Mouse (Mus musculus) left cerebral cortex, adult 18-20 months (tissue): ENCODE measurements around the gene Pdpk1. TPM values are rescaled to one million over a fixed set of nuclear protein-coding genes. Genes with fewer than 3 reads are reported as not detected.

Experiments used
- DNase-seq, 2 experiments: peaks; one replicate each; pipeline ENCODE4 v3.0.0; 2021 to 2022; ENCODE audit warnings: low spot score in 2 of 2, mixed read lengths in 1 of 2
- long read RNA-seq, 2 experiments: library from polyadenylated mRNA; stranded (forward); transcript quantifications; one replicate each; pipeline ENCODE4 v2.0.0; 2021
- total RNA-seq, 2 experiments: library from RNA; stranded (reverse); gene quantifications; 2 replicates each; pipeline ENCODE4 v1.2.3; 2021

The Pdpk1 gene
- 100 to 1,000 TPM; 114 to 120 TPM for total RNA-seq
- long read RNA-seq, experiment 1, full-length matches to known transcripts = 15 of 43 reads
- long read RNA-seq, experiment 1, partial matches to known transcripts = 1 of 43 reads
- long read RNA-seq, experiment 1, other reads (novel, unspliced or antisense) = 27 of 43 reads
- long read RNA-seq, experiment 2, full-length matches to known transcripts = 7 of 24 reads
- long read RNA-seq, experiment 2, partial matches to known transcripts = 2 of 24 reads
- long read RNA-seq, experiment 2, other reads (novel, unspliced or antisense) = 15 of 24 reads

- no peak for DNase-seq
Observed at GRCm38 (mm10) chr17:24150824-24151223, at the start of gene Pdpk1. Gene Pdpk1 (minus strand): TSS chr17:24150924.

GRCm38 (mm10) chr17:24199741-24200140, 49.0 kb upstream of the Pdpk1 start:
- no peak for DNase-seq

DNA sequence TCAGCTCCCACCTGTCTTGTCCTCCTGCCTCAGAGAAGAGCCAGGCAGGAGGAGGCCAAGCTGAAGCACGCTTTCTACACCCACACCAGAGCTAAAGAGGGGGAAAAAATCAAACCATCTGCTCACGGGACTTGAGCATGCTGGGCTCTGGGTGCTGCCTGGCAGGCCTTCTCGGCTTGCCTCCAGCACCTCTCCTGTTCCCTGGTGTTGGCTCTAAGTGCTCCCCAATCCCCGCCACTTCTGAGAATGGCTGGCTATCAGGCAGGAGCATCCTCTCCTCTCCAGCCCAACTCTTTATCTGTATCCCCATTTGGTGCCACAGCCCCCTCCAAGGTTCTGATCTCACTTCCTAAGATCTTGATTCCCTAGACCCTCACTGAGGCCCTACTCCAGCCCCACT, 48.5 kb upstream of the Pdpk1 start:
- peak; percentile 70 to 81 for DNase-seq

DNA sequence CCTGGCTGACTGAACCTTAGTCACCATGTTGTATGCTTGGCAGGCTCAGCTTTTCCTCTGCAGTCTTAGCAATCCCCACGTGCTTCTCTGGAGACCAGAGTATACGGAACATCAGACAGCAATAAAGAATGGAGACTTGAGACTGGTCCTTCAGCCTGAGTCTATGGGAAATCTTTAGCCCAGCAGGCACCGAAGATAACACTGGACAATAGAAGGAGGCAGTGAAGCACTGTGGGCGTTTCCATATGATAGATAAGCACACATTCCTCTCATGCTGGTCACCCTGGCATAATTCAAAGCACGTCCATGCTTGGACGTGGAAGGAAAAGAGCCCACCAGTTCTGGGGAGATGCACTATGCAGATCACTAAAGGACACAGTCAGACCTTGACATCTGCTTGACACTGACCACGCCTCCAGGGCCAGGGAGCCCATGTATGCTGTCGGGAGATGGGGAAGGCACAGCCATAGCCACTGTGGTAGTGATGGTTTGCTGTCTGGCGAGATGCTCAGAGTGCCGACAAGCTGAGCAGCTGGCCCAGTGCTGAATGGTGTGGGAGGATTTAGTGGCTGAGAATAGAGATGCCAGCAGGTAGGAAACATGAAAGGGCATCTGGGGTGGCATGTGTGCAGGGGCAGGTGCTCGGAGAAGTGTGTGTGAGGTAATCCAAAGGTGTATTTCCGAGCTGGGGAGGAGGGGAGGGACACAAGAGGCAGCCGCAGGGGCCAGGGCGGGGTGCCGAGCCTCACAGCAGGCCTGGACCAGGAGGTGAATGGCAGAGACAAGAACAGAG, 46.5 kb upstream of the Pdpk1 start:
- peak; percentile 37 to 49 for DNase-seq

- DNase-seq = no peak
Observed at GRCm38 (mm10) chr17:24195349-24195748, 44.6 kb upstream of the Pdpk1 start.

- no peak for DNase-seq
Observed at GRCm38 (mm10) chr17:24193769-24194168, 43.0 kb upstream of the Pdpk1 start.

- DNase-seq = no peak
Observed at GRCm38 (mm10) chr17:24193268-24193667, 42.5 kb upstream of the Pdpk1 start.

DNA sequence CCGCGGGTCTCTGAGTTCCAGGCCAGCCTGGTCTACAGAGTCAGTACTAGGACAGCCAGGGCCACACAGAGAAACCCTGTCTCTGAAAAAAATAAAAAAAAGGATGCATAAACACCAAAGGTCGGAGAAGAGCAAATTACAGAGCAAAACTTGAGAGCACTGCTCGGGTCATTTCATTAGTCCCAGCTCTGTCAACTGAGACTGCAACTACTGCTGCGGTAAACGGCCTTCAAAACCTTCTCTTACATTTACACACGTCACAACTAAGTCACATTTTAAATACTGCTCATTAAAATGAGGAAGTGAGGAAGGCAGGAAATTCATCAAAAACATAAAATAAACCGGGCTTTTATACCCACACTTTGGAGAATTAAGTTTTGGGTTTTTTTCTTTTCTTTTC, 42.1 kb upstream of the Pdpk1 start:
- DNase-seq = no peak

DNA sequence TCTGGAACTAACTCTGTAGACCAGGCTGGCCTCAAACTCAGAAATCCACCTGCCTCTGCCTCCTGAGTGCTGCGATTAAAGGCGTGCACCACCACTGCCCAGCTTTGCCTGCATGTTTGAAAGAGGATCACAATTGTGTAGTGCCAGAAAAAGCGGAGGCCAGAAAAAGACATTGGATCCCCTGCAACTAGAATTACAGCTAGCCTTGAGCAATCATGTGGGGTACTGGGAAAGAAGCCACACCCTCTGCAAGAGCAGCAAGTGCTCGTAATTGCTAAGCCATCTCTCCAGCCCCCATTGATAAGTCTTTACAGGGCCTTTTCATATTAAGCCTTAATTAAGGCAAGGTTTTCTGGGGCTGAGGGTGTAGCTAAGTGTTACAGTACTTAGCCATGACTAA, 40.8 kb upstream of the Pdpk1 start:
- no peak for DNase-seq

DNA sequence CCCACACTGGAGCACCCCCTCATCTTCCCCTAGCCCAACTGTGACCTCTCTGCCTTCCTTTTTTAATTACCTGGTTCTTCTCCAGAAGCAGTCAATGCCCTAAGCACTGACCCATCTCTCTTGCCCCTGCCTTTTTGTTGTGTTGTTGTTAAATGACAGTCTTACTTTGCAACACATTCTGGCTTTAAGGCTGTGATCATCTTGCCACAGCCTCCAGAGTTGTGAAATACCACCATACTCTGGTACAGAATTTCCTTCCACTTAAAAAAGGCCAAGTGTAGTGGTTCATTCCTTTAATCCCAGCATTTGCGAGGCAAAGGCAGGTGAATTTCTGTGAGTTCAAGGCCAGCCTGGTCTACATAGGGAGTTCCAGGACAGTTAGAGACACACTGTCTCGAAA, 40.2 kb upstream of the Pdpk1 start:
- no peak for DNase-seq

- DNase-seq = no peak
Observed at GRCm38 (mm10) chr17:24174259-24174658, 23.5 kb upstream of the Pdpk1 start.

- peak; percentile 63 to 70 for DNase-seq
Observed at GRCm38 (mm10) chr17:24173423-24173822, 22.7 kb upstream of the Pdpk1 start.

- DNase-seq = no peak
Observed at GRCm38 (mm10) chr17:24171738-24172137, 21.0 kb upstream of the Pdpk1 start.

DNA sequence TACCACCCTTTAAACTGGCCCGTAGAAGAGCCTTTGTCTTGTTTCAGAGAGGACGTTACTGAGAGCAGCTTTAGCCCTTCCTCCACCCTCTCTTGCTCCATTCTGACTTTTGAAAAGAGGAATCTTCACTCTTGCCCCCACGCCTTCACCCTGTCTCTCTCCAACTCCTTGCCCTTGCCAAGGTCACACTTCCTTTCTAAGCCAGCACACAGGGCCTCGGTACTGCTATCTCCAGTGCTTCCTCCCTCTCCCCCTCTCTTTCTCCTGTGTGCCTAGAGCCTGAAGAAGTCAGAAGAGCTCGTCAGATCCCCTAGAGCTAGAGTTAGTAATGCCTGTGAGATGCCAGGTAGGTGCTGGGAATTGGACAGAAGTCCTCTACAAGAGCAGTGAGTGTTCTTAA, 20.0 kb upstream of the Pdpk1 start:
- no peak for DNase-seq

DNA sequence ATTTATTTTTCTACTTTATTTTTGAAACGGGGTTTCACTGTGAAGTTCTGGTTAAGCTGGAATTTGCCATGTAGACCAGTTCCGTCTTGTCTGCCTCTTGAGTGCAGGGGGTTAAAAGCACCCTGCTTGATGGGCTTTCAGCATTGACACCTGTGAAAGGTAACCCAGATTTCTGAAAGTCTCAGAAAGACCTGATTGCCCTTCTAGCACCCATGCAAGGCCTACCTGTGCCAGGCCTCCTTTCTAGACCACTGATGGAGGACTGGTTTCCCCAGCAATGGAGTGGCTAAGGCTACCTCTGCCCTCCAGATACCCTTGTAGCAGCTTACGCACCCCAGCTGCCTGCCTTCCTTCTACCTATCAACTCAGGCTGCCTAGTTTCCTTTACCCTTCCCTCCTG, 19.4 kb upstream of the Pdpk1 start:
- no peak for DNase-seq

GRCm38 (mm10) chr17:24169317-24170065, 18.8 kb upstream of the Pdpk1 start, which contains the start of gene Atp6v0c:
Gene Atp6v0c (minus strand): TSS chr17:24169702.
- DNase-seq = peak; percentile 94 to 95

- peak; percentile 66 to 74 for DNase-seq
Observed at GRCm38 (mm10) chr17:24168590-24169277, 18.0 kb upstream of the Pdpk1 start.

DNA sequence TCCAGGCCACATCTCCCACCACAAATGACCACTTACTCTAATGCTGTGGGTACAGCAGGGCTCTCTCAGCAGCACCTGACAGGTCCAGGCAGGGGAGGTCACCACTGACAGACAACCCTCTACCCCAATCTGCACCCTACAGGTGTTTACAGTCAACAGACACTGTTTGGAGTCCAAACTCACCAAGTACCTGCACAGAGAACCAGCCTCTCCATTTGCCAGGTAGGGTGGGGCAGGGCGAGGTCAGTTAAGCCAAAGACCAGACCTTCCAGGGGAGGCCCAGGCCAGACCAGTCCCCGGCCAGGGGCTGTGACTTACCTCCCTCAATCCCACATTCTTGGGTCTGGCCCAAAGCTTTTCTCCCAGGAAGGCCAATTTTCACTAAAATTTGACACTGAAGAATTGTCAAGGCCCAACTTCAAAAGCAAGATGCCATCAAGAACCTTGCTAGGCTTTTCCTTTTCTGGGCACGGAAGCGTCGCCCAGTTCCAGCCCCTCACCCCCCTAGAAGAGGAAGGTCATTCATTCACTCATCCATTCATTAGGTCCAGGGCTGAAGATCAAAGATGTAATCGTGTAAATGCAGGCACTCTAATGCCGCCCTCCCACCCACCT, 17.3 kb upstream of the Pdpk1 start:
- DNase-seq = no peak

DNA sequence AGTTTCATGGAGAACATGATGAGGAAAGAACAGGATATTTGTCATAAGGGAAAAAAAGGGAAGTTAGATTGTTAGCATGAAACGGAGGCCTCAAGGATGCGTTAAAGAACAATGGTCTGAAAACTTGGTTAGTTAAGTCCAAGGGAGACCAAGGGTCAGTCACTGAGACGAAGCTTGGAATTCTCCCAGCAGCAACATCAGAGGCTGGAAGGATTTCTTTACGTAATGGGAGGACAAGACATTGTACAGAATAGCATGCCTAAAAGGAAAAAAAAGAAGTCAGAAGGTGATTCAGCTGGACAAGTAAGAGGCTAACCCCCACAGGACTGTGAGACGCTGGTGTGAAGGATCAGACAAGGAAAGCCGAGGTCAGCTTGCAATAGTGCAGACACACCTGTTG, 16.4 kb upstream of the Pdpk1 start:
- DNase-seq = no peak

DNA sequence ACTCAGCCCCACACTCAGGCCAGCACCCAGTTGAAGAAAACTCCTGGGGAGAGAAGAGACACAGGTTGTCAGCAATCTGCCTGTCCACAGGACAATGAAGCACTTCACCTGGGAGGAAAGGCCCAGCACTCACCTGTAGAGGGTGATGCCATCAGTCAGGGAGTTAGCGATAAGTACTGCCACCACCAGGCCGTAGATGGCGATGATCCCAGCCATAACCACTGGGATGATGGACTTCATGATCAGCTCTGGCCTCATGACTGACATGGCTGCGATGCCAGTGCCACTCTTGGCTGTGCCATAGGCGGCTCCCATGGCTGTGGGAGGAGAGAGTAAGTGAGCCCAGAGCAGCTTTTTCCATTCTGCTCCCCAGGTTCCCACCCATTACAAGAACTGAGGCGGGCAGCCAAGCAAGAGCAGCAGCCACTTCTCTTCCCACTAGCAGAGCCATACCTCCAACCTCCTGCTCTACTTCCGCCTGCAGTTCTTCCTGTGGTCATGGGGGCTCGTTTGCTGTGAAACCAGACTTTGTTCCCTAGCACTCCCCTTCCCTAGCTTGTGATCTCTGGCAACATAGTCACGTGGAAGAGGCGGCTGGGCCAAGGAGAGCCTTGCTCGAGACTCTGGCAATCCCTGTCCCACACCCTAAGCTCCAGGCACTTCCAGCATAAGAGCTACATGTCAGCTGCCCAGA, 14.0 kb upstream of the Pdpk1 start:
- DNase-seq = no peak
